Mouse (Mus musculus): ENCODE measurements around the gene Cgas.
A peak's percentile ranks its signal among the peaks of the same experiment; 100 is the strongest.
"Not testable (repeated sequence)": the region's sequence is repeated elsewhere in the genome, so short reads cannot be mapped to it uniquely, and the experiment has no call there.

Cgas gene

DNA sequence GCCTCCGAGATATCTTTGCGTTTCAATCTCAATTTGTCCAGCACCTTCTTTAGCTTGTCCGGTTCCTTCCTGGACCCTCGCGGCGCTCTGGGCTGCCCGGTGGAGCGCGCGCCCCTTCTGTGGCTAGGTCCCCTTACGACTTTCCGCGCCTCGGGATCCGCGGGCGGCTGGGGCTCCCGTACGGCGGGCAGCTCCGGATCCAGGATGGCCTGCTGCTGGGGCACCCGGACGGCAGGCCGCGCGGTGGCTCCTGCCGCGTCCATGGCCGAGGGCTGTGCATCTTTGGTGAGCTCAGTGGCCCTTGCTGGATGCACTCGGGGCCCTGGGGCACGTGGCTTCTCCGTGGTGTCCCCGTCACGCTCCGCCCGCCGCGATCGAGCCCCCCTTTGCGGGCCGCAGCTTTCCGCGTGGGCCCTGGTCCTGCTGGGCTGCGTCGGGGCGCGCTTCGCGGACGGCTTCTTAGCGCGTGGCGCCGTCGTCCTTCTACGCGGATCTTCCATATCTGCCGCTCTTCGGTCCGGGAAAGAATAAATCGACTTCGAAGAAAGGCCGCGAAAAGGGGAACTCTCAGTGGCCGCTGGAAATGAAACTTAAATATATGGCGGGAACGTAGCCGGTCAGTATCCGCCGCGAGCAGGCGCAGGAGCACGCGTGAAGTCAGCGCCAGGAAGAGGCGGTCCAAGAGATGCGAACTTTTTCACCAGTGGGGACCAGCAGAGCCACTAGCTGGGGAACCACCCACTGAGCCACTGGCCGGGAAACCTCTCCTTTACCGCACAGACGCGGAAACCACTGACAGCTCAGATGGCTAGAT lies at the start of gene Cgas:
Gene Cgas, minus strand, starts transcription at position 659 of the 814 bp plus-strand sequence.
- DNase-seq (ENCODE audit: low read depth, low spot score), result no peak

DNA sequence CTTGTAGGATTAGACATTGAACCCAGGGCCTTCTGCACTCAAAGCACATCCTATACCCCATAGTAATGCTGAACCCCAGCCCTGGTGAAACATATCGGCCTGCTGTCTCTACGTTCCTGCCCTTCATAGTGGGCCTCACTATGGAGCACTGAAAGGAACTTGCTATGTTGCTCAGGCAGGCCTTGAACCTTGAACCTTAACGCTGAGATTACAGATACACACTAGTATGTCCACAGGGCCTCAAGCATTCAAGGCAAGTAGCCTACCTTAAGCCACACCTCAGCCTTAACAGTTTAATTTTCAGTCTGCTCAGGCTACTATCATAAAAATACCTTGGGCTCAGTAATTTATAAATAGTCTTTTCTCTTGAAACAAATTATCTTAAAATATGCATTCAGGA lies 49.2 kb upstream of the Cgas start:
- no peak for DNase-seq (ENCODE audit: low read depth, low spot score)

DNA sequence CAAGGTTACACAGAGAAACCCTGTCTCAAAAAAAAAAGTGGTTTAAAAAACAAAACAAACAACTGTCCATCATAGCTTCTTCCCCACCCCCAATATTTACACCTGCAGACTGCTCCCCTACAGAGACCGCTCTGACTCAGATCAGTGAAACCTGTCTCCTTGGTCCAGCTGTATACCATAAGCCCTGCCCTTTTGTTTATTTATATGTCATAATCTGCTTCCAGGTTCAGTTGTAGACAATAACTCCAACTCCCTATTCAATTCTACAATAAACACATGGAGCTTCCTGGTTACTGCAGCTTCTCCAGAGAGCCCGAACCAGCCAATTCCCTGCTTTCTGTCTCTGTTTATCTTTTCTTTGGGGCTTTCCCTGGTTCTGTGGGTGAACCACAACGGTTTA lies 48.1 kb upstream of the Cgas start:
- DNase-seq (ENCODE audit: low read depth, low spot score), result no peak

DNA sequence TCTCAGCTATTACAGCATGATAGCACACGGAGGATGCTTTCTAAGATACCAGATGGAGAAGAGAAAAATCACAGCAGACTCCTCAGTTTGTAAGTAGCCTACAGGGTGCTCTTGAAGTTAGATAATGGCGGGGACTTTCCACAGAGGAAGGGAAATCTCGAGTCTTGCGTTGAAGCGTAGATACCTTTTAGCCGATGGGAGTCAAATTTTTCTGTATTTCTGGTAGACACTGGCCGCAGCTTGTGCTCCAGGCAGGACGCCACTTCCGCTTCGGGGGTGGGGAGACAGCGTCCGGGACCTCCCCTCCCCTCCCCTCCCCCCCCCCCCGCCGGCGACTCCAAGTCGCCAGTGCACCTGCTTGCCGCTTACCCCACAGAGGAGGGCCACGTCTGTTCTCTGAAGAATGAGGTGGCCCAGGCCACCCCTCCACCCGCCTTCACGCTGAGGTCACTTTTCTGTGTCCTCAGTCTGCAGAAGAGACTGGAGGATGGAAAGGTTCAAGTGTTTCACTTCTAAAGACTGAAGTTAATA lies 45.9 kb upstream of the Cgas start, which contains the start of gene Eef1a1:
Gene Eef1a1, minus strand, starts transcription at position 262 of the 531 bp plus-strand sequence.
- no peak for DNase-seq (ENCODE audit: low read depth, low spot score)

DNA sequence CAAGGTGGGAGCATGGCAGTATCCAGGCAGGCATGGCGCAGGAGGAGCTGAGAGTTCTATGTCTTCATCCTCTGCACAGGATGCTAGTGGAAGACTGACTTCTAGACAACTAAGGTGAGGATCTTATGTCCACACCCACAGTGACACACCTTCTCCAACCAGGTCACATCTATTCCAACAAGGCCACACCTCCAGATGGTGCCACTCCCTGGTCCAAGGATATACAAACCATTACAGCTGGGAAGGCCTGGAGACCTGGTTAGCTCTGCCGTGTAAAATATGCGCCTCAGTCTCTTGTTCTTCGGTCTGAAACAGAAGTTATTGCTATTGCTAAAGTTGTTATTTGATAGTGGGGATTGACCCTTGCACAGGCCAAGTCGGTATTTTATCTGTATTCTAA lies 45.0 kb upstream of the Cgas start:
- not testable (repeated sequence) for DNase-seq (ENCODE audit: low read depth, low spot score)

DNA sequence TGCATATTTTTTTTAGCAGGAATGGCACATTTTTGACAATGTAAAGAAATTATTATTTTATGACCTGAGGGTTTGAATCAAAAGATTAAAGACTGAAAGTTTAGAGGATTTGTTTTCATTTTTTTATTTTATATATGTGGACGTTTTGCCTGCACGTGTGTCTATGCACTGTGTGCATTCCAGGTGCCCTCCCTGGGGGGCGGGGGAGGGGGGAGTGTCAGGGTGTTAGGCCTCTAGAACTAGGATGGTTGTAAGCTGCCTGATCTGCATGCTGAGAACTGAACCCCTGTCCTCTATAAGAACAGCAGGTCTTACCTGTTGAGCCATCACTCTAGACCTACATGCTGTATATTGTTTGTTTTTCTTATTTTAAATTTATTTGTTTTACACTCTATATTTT lies 41.6 kb upstream of the Cgas start:
- DNase-seq (ENCODE audit: low read depth, low spot score), result no peak

DNA sequence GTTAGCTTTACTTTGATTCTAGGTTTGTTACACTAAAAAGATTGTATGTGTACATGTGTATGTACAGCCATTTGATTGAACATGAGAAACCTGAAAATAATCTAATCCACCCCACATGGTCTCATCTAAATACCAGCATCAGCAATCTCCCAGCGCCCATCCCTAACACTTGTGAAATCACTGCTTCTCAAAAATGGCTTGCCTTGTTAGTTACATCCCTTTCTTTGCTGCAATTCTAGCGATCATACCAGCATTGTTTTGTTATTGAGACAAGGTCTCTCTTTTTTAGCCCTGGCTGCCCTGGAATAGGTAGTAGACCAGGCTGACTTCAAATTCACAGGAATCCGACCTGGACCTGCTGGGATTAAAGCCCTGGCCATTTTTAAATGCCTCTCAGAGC lies 39.3 kb upstream of the Cgas start:
- DNase-seq (ENCODE audit: low read depth, low spot score), result no peak

DNA sequence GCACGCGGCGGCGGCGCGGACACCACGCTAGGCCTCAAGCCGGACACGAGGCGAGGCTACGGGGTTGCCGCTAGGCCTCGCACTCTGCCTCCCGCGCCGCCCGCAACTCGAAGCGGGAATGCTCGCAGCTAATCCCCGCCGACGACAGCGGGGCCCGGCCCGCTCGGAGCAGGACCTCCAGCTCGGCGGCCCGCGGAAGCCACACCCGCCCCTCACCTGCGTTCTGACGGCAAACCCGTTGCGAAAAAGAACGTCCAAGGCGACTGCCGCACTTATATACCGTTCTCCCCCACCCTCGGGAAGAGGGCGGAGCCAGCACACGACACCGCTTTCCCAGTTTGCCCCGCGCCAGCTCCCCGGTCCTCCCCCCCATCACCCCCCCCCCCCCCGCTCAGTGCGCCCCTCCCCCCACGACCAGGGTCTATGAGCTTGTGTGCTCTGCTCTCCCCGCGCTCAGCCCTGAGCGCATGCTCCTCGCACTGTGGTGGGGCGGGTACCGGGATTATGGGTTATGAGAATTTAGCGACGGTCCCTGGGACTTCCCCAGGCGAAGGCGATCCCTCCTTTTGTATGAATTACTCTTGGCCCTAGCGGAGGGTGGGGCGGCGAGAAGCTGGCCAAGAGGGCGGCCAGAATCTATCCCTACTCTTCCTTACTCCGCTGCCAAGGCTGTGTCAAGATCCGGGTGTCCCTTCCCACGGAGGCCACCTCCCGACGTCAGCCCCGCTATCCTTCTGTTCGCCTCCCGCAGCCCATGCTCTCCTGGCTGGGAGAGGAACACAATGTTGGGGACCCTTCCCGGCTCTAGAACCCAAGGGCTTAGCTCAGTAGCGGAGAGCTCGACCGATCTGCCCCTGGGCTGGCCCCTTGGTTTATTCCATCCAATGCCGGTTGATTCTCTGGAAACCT lies 38.6 kb upstream of the Cgas start:
- peak; percentile 99 for DNase-seq (ENCODE audit: low read depth, low spot score)

DNA sequence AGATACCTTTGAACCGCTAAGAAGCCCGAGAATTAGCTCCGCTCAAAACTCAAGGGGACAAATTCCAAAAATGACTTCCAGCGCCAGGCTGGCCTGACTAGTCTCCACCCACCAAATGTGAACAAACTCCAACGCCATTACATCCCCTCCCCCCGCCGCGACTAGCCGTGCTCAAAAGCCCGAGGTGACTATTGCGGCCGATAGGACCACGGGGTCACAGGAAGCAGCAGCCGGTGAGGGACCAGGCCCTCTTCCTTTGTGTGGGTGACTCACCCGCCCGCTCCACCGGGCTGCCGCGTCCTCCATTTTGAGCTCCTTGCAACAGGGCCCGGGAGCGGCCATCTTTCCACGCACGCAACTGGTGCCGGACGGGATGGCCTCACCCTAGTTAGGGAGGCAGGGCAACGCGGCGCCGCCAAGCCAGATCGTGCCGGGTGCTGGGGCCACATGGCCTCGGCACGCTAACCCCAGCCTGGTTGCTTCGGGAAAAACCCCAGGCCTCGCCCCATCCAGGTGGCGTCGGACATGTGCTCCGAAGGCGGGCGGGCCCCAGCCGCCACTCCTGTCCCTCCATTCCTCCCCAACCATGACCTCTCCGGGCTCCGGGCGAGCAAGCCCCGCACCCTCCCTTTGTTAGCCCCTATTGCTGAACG lies 37.8 kb upstream of the Cgas start:
- peak; percentile 60 for DNase-seq (ENCODE audit: low read depth, low spot score)

DNA sequence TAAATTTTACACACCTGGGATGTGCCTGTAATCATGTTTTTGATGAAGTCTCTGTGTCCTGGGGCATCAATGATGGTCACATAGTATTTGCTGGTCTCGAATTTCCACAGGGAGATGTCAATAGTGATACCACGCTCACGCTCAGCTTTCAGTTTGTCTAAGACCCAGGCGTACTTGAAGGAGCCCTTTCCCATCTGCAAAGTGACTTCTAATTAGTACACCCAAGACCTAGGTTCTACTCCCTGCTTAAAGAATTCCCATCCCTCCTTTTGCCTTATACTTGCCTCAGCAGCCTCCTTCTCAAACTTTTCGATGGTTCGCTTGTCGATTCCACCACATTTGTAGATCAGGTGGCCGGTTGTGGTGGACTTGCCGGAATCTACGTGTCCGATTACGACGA lies 37.2 kb upstream of the Cgas start:
- not testable (repeated sequence) for DNase-seq (ENCODE audit: low read depth, low spot score)

DNA sequence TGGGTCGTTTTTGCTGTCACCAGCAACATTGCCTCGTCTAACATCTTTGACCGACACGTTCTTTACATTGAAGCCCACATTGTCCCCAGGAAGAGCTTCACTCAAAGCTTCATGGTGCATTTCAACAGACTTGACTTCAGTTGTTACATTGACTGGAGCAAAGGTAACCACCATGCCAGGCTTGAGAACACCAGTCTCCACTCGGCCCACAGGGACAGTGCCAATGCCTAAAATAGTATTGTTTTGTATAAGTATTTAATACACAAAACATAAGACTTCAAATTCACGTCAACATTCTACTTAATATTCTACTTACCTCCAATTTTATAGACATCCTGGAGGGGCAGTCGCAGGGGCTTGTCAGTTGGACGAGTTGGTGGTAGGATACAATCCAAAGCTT lies 36.3 kb upstream of the Cgas start:
- not testable (repeated sequence) for DNase-seq (ENCODE audit: low read depth, low spot score)

DNA sequence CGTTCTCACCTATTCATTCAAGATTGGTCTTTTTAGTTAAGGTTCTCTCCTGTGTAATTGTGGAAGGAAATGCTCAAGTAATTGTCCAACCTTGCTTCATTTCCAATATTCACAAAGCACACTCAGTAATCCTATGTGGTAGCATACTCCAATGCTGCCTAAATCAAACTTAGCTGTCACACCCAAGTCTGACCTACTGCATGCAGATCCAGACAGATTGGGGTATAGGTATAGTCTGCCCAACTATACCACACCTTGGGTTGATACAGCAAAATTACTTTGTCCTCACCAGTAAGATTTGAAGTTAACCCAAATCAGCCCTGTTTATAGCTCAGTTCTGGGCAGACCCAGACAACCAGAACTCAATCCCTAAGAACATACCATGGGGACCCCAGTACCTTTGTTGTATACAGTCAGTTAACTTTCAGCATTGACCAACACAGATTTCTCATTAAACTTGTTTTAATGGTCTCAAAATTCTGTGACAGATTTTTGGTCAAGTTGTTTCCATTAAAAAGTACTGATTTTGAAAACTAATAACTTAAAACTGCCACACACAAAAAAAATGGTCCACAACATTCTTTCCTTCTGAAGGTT lies 35.1 kb upstream of the Cgas start:
- DNase-seq (ENCODE audit: low read depth, low spot score), result not testable (repeated sequence)

DNA sequence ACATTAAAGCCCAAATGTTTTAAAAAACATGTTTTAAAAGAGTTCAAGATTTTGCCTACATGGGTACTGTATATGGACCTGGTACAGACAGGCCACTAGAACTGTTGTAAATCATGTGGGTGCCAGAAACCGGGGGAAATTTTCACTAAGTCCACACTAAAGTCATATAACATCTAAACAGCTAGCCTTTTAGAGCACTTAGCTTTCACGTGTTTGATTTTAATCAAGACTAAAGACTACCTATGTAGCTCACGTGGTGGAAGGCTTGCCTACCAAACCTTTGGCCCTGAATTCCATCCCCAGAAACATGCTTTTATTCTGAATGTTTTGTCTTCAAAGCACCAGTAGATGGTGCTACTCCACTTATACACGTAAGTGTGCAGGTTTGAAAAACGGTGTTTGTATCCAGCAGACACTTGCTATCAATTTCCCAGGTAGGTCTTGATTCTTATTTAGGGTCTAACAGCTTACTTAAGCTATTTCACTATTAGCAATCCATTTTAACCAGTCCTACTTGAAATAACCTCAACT lies 34.0 kb upstream of the Cgas start:
- DNase-seq (ENCODE audit: low read depth, low spot score), result peak; percentile 68

DNA sequence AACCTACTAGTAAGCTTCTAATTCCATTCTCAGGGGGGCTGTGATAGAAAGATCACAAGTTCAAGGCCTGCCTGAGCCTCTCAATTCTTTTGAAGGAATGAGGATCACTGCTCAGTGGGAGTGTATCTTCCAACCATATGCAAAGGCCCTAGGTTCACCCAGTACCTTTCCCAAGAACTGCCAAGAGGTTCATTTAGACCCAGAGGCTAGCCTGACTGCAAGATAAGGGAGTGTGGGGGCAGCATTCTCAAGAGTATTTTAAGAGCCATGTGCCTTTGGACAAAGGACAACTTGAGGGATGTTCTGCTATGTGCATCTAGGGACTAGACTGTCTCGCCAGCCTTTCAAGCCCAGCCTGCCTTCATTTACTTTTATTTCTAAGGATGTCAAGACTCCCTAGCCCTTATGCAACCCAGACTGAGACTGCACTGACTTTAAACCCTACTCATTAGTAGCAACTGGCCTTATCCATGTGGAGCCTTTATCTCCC lies 33.5 kb upstream of the Cgas start:
- DNase-seq (ENCODE audit: low read depth, low spot score), result peak; percentile 52

DNA sequence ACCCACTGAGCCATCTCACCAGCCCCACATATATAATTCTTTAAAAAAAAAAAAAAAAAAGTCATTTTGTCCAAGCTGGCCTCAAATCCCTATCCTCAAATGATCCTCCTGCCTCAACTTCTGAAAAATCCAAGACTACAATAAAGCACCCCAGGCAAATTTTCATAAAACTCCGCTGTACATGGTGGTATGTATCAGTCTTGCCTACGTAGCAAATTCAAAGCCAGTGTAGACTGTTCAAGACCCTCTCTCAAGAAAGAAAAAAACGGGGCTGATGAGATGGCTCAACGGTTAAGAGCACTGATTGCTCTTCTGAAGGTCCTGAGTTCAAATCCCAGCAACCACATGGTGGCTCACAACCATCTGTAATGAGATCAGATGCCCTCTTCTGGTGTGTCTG lies 32.8 kb upstream of the Cgas start:
- DNase-seq (ENCODE audit: low read depth, low spot score), result peak; percentile 40

DNA sequence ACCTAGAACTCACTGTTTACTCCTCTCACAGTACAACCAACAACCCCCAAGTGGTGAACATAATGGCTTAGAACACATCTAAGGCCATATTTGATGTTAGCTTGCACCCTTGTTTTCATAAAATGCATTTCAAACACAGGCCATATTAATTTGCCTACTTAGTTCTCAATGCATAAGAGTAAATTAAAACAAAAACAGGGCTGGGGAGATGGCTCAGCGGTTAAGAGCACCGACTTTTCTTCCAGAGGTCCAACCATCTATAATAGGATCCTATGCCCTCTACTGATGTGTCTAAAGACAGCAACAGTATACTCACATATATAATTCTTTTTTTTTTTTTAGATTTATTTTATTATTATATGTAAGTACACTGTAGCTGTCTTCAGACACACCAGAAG lies 32.3 kb upstream of the Cgas start:
- peak; percentile 17 for DNase-seq (ENCODE audit: low read depth, low spot score)

DNA sequence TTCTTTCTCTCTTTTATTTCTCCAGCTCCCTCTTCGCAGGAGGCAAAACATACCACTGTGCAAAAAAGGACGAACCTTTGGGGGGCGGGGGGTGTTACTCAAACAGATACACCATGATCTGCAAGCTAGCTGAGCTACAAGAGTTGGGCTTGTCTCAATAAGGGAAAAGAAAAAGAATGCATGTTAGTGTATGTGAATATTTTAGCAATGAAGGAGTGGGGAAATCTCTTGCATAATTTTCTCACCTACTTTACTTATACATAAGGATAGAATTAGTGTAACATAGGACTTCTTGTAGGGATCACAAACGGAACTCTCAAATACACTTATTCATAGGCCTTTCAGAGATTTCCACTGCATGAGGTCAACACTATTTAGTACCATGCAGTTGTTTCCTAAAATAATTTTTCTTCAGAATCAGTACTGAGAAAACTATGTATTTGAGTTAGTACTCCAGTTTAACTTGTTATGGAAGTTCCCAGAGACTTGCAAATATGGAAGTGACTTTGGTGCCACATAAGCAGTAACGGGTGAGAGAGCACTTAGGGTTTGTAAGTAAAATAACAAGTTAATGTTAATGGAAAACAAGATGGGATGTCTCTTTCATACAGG lies 31.8 kb upstream of the Cgas start:
- DNase-seq (ENCODE audit: low read depth, low spot score), result peak; percentile 17

DNA sequence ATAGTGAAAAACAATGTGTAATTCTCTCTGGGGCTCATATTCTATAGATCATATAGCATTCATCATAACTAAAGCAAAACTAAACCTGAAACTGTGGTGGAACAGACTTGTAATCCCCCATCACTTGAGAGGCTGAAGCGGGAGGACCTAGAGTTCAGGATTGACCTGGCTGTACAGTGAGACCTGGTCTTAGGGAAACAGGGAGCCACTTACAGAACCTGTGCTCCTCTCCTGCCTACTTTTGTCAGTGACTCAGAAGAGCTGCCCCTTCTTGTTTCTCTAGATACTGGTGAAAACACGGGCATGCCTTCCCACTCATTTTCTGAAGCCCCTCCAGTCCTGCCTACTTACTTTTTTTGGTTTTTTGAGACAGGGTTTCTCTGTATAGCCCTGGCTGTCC lies 31.2 kb upstream of the Cgas start:
- DNase-seq (ENCODE audit: low read depth, low spot score), result no peak

DNA sequence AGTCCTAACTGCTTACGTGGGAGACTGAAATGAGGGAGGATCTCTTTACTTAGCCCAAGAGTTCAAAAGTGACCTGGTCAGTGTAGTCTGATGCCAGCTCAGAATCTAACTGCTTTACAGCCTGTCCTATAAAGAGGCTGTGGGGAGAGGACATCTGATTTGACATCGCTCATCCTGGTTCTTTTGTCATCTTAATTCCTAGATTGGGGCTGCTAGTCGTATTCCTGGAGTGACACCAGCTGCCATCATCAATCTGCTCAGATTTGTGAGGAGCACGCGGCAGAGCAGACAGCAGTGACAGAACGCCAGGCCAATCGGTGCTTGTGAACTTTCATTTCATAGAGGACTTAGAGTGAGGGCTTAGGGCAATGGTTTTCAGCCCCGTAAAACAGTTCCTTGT lies 30.6 kb upstream of the Cgas start:
- DNase-seq (ENCODE audit: low read depth, low spot score), result no peak

DNA sequence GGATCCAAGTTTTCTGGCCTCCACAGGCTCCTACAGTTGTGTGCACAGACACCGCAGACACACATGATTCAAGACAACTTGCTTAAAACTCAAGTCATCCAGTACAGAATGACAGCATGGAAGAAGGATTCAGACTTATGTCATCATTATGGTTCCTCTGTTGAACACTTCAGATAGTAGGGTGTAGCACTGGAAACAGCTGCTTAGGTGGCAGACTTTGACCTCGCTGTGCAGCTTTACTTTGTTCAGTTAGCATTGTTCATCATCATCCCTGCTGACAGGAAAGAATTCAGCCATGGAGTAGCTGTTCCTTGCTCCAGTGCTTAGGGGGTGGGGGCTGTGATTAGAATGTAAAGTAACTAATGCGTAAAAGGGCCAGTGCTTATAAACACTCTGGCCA lies 22.7 kb upstream of the Cgas start:
- DNase-seq (ENCODE audit: low read depth, low spot score), result no peak

DNA sequence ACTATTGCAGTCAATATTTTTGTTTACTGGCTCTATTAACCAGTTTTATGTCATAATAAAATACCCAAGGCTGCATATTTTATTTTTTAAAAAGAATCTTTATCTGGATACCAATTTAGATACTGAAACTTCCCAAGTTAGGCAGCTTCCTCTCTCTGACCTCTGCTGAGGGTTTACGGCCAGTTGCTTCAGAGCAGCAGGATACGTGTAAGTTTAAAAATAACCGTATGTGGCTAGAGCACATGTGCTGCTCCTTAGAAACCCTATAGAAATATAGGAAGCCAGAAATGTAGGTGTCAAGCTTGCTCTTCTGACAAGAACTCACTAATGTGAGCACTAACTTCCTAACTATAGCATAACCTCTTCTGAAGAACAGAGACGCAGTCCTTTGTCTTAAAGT lies 20.3 kb upstream of the Cgas start:
- no peak for DNase-seq (ENCODE audit: low read depth, low spot score)

Data from forelimb bud, embryonic 11.5 days (tissue).